Mouse (Mus musculus) myocyte (in vitro differentiated cells): ENCODE results near the gene Cd209g. TPM values are rescaled to one million over a fixed set of nuclear protein-coding genes. Genes with fewer than 3 reads are reported as not detected.

Source experiments
- H3K27me3 ChIP-seq: one replicate; pipeline ENCODE4 v1.6.1; 2011; ENCODE audit not compliant: control insufficient read depth, insufficient read depth, insufficient read length
- H3K36me3 ChIP-seq: one replicate; pipeline ENCODE4 v1.6.1; 2011; ENCODE audit not compliant: control insufficient read depth, insufficient read depth
- H3K4me2 ChIP-seq: one replicate; pipeline ENCODE4 v1.6.1; 2011; ENCODE audit warnings: low read depth, control low read depth
- H3K4me3 ChIP-seq: one replicate; pipeline ENCODE4 v1.5.1; 2011; ENCODE audit warnings: mild to moderate bottlenecking, control low read depth, moderate library complexity
- H3K79me2 ChIP-seq: one replicate; pipeline ENCODE4 v1.6.1; 2011; ENCODE audit not compliant: control insufficient read depth, insufficient read depth
- H3ac ChIP-seq: one replicate; pipeline ENCODE4 v1.6.1; 2011; ENCODE audit not compliant: control insufficient read depth, insufficient read length
- CEBPB ChIP-seq: IDR thresholded peaks from 2 replicates; pipeline ENCODE4 v1.6.1; 2011; ENCODE audit warnings: mild to moderate bottlenecking, moderate library complexity; ENCODE audit not compliant: poor library complexity, insufficient read depth, severe bottlenecking
- E2F4 ChIP-seq: IDR thresholded peaks from one replicate; pipeline ENCODE4 v1.6.1; 2011; ENCODE audit warnings: mild to moderate bottlenecking, control low read depth, moderate library complexity; ENCODE audit not compliant: insufficient read depth
- MAX ChIP-seq: IDR thresholded peaks from one replicate; pipeline ENCODE4 v1.6.1; 2011; ENCODE audit warnings: low read depth, mild to moderate bottlenecking, control low read depth
- MYOD1 ChIP-seq, 3 experiments: IDR thresholded peaks; one replicate each; pipeline ENCODE4 v1.6.1; 2011; ENCODE audit warnings: control low read depth in 2 of 3, low read depth in 2 of 3, mild to moderate bottlenecking in 2 of 3, moderate library complexity in 1 of 3; ENCODE audit not compliant: insufficient read length in 2 of 3, control insufficient read depth in 1 of 3
- MYOG ChIP-seq, 3 experiments: IDR thresholded peaks; one replicate each; pipeline ENCODE4 v1.6.1; 2011; ENCODE audit warnings: control low read depth in 2 of 3, low read depth in 2 of 3, mild to moderate bottlenecking in 2 of 3; ENCODE audit not compliant: insufficient read length in 2 of 3, control insufficient read depth in 1 of 3, insufficient read depth in 1 of 3
- POLR2A ChIP-seq: IDR thresholded peaks from one replicate; pipeline ENCODE4 v1.6.1; 2011; ENCODE audit warnings: low read depth, mild to moderate bottlenecking, control low read depth, moderate library complexity; ENCODE audit not compliant: insufficient read length
- POLR2AphosphoS2 ChIP-seq: IDR thresholded peaks from one replicate; pipeline ENCODE4 v1.6.1; 2011; ENCODE audit warnings: low read depth, control low read depth; ENCODE audit not compliant: insufficient read length
- REST ChIP-seq: IDR thresholded peaks from one replicate; pipeline ENCODE4 v1.6.1; 2011; ENCODE audit warnings: mild to moderate bottlenecking, control low read depth, moderate library complexity; ENCODE audit not compliant: insufficient read depth, insufficient read length
- SRF ChIP-seq: IDR thresholded peaks from one replicate; pipeline ENCODE4 v1.6.1; 2011; ENCODE audit warnings: low read depth; ENCODE audit not compliant: control insufficient read depth, insufficient read length
- TCF12 ChIP-seq: IDR thresholded peaks from one replicate; pipeline ENCODE4 v1.6.1; 2011; ENCODE audit warnings: mild to moderate bottlenecking, control low read depth; ENCODE audit not compliant: poor library complexity, insufficient read depth, severe bottlenecking
- TCF3 ChIP-seq: IDR thresholded peaks from one replicate; pipeline ENCODE4 v1.6.1; 2011; ENCODE audit warnings: low read depth, control low read depth; ENCODE audit not compliant: insufficient read length
- USF1 ChIP-seq: IDR thresholded peaks from one replicate; pipeline ENCODE4 v1.6.1; 2011; ENCODE audit warnings: low read depth, mild to moderate bottlenecking, control low read depth, moderate library complexity
- polyA plus RNA-seq: library from polyadenylated mRNA; unstranded; fragments of >200 nt; fragmentation: generic; extraction: Trizol; gene quantifications from one replicate; pipeline ENCODE4 v1.2.1, GENCODE M21; 2012; ENCODE audit warnings: missing spikeins

The Cd209g gene
- polyA plus RNA-seq, 1 experiment, result not detected

GRCm38 (mm10) chr8:4183409-4183808, 49.5 kb downstream of the Cd209g start:
- H3K79me2 ChIP-seq, result no peaks in the 10 kb centered on the region
- TF ChIP-seq SRF, result no peak
- no peak for TF ChIP-seq CEBPB
- no peak for TF ChIP-seq TCF12
- TF ChIP-seq POLR2AphosphoS2, result no peak
- no peak for TF ChIP-seq MAX
- TF ChIP-seq MYOD1 (IDR thresholded peaks at IDR 0.05; ENCODE audit: control insufficient read depth in 1 of 3, insufficient read length in 2 of 3, low read depth in 2 of 3), result no peak
- TF ChIP-seq E2F4, result no peak
- no peak for TF ChIP-seq MYOG (IDR thresholded peaks at IDR 0.05; ENCODE audit: control insufficient read depth in 1 of 3, insufficient read depth in 1 of 3, insufficient read length in 2 of 3, low read depth in 2 of 3)
- no peak for TF ChIP-seq TCF3
- TF ChIP-seq USF1, result no peak
- TF ChIP-seq REST, result no peak
- no peak for TF ChIP-seq POLR2A
- no peak overlapping the region for H3K4me3 ChIP-seq
- no peaks in the 10 kb centered on the region for H3K27me3 ChIP-seq
- H3ac ChIP-seq, result no peak overlapping the region
- H3K36me3 ChIP-seq, result peaks cover 12% of the 10 kb centered on the region
- no peak overlapping the region for H3K4me2 ChIP-seq

GRCm38 (mm10) chr8:4186151-4186550, 52.3 kb downstream of the Cd209g start:
- Histone ChIP-seq H3K4me2 (no peak overlapping the region), H3K36me3 (peaks cover 12% of the 10 kb centered on the region), H3ac (no peak overlapping the region), H3K79me2 (no peaks in the 10 kb centered on the region), H3K4me3 (no peak overlapping the region), H3K27me3 (no peaks in the 10 kb centered on the region)
- TF ChIP-seq MYOD1 (IDR thresholded peaks at IDR 0.05; ENCODE audit: control insufficient read depth in 1 of 3, insufficient read length in 2 of 3, low read depth in 2 of 3) (no peak), CEBPB (no peak), E2F4 (no peak), MYOG (IDR thresholded peaks at IDR 0.05; ENCODE audit: control insufficient read depth in 1 of 3, insufficient read depth in 1 of 3, insufficient read length in 2 of 3, low read depth in 2 of 3) (no peak), REST (no peak), USF1 (no peak), POLR2AphosphoS2 (no peak), TCF3 (no peak), SRF (no peak), TCF12 (no peak), POLR2A (no peak), MAX (no peak)

Other genes starting within 250 kb of the Cd209g start
- gene Cd209b, start 207.3 kb upstream of the Cd209g start, polyA plus RNA-seq, result not detected
- not detected for gene Cd209c, start 179.4 kb upstream of the Cd209g start, polyA plus RNA-seq
- not detected for gene Cd209f, start 28.3 kb upstream of the Cd209g start, polyA plus RNA-seq
- 18.0 TPM for gene Evi5l, start 32.5 kb downstream of the Cd209g start, polyA plus RNA-seq
- gene Prr36, start 83.4 kb downstream of the Cd209g start, polyA plus RNA-seq, result 0.19 TPM
- 2.4 TPM for gene Lrrc8e, start 92.7 kb downstream of the Cd209g start, polyA plus RNA-seq
- gene Map2k7, start 104.6 kb downstream of the Cd209g start, polyA plus RNA-seq, result 35.0 TPM
- 0.36 TPM for gene Gm49320, start 104.8 kb downstream of the Cd209g start, polyA plus RNA-seq
- 1.4 TPM for gene Tgfbr3l, start 114.1 kb downstream of the Cd209g start, polyA plus RNA-seq
- gene Snapc2, start 119.0 kb downstream of the Cd209g start, polyA plus RNA-seq, result 36.2 TPM
- 32.6 TPM for gene Ctxn1, start 125.2 kb downstream of the Cd209g start, polyA plus RNA-seq
- gene Timm44, start 141.8 kb downstream of the Cd209g start, polyA plus RNA-seq, result 45.6 TPM
- 6.7 TPM for gene Ccl25, start 191.1 kb downstream of the Cd209g start, polyA plus RNA-seq
- gene Elavl1, start 191.3 kb downstream of the Cd209g start, polyA plus RNA-seq, result 44.2 TPM